Mouse (Mus musculus) kidney, adult 2 months (tissue): ENCODE data around the gene Daglb.

Source experiments
- CTCF ChIP-seq: fragments of 200-500 bp; conservative IDR thresholded peaks from 2 replicates; pipeline ENCODE4 v1.5.1; 2011; ENCODE audit warnings: low read depth, mild to moderate bottlenecking, control low read depth, low read length, moderate library complexity, mixed read lengths; ENCODE audit not compliant: insufficient read depth, insufficient read length
- POLR2A ChIP-seq: fragments of 200-500 bp; IDR thresholded peaks from one replicate; pipeline ENCODE4 v1.6.1; 2011; ENCODE audit warnings: low read depth, low read length, control low read depth

GRCm38 (mm10) chr5:143501140-143501539 lies 36.8 kb downstream of the Daglb start:
- TF ChIP-seq CTCF: no peak
- TF ChIP-seq POLR2A: no peak
